Mouse (Mus musculus) A20 (cell line): Measurements from ENCODE around the gene Cryzl2.

Experiments used
- DNase-seq: peaks from one replicate; pipeline ENCODE4 v3.0.0-alpha.2; 2011; ENCODE audit warnings: low read depth, low spot score

Cryzl2 gene

GRCm38 (mm10) chr1:157458421-157459208 is at the start of gene Cryzl2:
Gene Cryzl2, plus strand, starts transcription at chr1:157458577.
- no peak for DNase-seq

DNA sequence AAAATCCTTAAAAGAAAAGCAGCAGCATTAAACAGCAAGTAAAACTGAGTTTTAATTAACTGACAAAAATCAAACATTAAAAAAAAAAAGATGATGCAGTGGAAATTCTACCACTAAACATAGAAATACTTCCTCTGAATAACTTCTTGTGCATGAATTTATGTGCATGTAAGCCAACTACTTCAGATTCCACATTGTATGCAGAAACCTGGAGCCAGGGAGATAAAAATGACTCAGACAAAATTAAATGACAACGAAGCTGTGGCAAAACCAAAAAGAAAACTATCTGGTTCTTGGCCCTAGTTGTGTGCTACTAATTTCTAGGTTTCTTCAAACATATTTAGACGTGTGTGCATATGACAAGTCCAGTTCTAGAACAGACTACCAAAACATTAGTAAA is 48.7 kb upstream of the Cryzl2 start:
- peak; percentile 4 for DNase-seq

- peak; percentile 26 for DNase-seq
These were observed 47.4 kb upstream of the Cryzl2 start for GRCm38 (mm10) chr1:157410937-157411336.

DNA sequence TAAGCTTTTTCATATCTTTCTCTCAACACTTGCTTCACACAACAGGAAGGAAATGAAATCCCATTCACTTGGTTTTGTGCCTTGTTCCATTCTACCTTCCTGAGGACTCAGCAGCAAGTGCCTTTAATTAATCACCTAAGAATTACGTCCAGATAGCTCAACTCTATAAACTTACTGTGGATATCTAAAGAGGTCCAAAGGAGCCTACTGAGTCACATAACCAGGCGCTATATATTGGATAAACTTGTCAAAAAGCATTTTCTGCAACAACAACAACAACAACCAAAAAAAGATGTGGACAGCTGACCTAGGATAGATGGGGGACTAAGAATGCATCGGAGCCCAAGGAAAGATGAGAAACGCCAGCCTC is 47.1 kb upstream of the Cryzl2 start:
- no peak for DNase-seq

- peak; percentile 56 for DNase-seq
These were observed 46.5 kb upstream of the Cryzl2 start for GRCm38 (mm10) chr1:157411711-157412380.

DNA sequence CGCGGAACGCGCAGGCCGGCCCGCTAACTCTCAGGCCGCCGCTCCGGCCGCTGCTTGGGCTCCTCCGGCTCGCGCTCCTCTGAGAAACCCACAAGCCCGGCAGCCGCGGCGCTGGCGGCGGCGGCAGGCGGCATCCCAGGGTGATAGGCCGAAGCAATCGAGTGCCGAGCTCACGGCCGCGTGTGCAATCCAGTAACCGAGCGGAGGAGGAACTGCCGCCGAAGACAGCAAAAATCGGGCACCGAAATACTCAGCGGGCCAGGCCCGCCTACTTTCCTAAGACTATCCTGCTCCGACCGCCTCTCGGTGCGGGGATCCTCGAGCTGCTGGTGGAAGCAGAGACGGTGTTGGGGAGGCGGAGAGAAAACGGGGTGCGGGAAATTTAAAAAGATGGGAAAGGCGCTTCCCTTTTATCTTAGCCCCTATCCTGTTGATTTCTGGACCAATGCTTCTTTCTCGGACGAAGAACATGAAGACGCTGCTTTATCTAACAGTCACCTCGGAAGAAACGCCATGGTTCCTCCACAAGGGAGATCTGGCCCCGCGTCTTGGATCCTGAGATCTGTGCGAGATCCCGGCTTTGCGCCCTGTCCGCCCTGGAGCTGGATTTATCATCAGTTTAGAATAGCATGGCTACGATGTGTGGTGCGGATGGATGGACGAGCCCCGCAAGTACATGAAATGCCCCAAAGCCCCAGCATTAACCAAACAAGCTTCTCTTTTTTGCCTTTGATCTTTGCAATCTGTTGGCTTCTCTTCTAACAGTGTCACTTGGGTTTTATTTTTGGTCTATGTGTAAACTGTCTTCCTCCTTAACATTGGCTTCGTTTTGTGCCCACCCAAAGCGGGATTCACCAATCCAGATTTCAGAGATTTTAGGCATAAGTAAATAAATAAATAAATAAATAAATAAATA is 45.7 kb upstream of the Cryzl2 start, which contains the start of gene Rasal2:
Gene Rasal2 (minus strand): TSS at position 142 of the 916 bp plus-strand sequence.
- peak; percentile 96 for DNase-seq

DNA sequence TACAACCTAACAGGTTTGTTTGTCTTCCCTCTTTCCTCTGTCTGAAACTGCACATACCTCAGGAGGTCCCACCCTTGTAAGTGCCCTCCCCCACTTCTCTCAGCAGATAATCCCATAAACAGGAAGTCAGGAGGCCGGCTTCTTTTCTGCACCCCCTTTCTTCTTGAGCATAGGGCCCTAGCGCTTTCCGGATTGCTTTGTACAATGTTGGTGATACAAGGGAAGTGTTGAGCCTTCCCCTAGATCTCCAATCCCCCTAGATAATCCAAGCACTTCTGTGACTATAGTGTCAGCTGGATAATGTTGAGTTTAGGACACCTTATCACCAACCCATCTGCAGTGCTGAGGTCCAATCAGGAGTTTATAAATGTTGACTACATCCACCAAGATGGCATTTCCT is 42.6 kb upstream of the Cryzl2 start:
- DNase-seq, result no peak

DNA sequence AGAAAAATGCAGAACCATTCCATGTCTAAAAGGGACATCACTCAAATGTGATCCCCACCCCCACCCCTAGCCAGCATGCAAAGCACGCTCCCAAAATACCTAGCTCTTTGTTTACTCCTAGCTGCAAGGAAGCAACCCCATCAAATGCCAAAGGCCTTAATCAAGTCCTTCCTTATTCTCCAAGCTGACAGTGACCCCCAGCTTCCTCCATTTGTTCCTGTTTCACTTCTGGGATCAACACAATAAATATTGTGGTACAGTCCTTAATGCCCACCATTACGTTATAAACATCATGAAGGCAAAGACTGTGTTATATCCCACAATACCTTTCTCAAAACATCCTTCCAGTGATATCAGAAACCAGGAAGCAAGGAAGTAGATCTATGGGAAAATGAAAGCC is 41.7 kb upstream of the Cryzl2 start:
- no peak for DNase-seq

- no peak for DNase-seq
These were observed 41.0 kb upstream of the Cryzl2 start for GRCm38 (mm10) chr1:157417414-157417813.

- DNase-seq, result no peak
These were observed 40.5 kb upstream of the Cryzl2 start for GRCm38 (mm10) chr1:157417861-157418260.

DNA sequence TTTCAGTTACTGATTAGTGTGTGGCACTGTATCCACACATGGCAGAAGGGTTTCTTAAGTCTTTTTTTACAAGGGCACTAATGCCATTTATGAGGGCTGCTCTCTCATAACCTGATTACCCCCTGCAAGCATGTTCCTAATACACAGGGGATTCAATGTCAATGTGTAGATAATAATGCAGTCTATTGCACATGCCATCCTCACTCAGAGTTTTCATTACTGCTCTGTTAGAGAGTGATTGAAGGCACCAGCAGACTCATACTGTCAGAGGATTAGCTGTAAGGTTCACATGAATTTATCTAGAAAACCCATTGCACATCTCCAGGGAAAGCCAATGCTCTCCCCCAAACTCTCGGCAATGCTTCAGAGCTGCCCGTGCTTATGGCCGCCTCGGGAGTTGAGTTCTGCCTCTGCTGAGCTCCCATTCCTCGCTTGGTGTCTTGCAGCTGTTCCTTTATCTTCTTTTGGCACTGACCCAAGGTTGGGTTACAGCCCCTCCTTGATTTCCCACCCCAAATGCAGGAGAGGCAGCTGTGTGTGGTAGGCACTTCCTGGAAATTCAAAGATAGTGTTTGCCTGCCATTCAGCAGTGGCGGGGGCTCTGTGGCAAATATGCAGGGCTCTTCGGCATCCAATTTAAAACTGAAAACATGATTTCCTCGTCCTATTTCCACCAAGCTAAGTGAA is 32.5 kb upstream of the Cryzl2 start:
- DNase-seq, result no peak

GRCm38 (mm10) chr1:157426933-157427332 is 31.4 kb upstream of the Cryzl2 start:
- no peak for DNase-seq

- no peak for DNase-seq
These were observed 30.8 kb upstream of the Cryzl2 start for GRCm38 (mm10) chr1:157427604-157428003.

DNA sequence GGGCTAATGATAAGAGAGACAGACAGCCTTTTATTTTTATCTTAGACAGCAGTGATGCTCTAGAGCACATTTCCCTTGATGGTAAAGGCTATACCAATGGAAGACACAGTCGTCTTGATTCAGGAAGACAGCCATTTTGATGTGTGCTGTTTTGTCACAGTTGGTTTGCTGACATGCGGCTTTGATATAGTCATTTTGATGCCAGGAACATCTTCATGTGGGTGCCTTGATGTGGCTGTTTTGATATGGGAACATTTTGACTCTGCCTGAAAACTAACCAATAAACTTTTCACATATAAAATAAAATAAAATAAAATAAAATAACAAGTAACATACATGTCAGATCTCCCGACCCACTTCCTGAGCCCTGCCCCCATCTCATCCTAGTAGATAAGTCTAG is 30.0 kb upstream of the Cryzl2 start:
- DNase-seq, result no peak

- DNase-seq, result no peak
These were observed 25.1 kb upstream of the Cryzl2 start for GRCm38 (mm10) chr1:157433316-157433715.

DNA sequence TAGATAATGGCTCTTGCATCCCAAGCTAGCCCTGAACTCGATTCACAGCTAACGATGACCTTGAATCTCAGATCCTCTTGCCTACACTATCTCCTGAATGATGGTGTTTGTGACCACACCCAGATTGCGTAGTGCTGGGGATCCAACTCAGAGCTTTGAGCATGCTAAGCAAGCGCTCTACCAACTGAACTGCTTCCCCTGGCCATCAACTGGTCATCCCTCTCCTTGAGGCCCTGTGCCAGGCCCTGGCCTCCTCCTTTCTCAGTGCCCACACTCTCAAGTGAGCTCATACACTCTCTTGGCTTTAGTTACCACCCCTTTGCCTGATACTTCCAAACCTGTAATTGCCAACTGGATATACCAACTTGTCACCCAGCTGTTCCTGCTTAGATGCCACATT is 24.0 kb upstream of the Cryzl2 start:
- no peak for DNase-seq

GRCm38 (mm10) chr1:157435926-157436325 is 22.5 kb upstream of the Cryzl2 start:
- no peak for DNase-seq

- no peak for DNase-seq
These were observed 20.1 kb upstream of the Cryzl2 start for GRCm38 (mm10) chr1:157438290-157438689.

DNA sequence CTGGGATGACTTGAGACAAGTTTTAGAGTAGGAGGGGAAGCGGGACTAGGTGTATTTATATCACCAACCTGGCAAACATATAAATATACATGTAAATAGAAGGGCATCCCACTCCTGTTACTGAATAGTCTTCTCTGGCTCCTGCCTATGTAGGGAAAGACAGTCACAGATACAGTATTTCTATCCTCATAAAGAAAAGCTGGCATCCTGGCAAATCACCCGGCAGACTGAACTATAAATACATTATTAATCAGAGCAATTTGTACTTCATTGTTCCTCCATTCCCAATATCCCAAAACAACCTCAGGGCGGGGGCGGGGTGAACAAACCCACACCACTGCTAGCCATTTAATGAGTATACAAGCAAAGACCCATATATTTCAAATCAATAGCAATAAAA is 19.3 kb upstream of the Cryzl2 start:
- DNase-seq, result no peak

DNA sequence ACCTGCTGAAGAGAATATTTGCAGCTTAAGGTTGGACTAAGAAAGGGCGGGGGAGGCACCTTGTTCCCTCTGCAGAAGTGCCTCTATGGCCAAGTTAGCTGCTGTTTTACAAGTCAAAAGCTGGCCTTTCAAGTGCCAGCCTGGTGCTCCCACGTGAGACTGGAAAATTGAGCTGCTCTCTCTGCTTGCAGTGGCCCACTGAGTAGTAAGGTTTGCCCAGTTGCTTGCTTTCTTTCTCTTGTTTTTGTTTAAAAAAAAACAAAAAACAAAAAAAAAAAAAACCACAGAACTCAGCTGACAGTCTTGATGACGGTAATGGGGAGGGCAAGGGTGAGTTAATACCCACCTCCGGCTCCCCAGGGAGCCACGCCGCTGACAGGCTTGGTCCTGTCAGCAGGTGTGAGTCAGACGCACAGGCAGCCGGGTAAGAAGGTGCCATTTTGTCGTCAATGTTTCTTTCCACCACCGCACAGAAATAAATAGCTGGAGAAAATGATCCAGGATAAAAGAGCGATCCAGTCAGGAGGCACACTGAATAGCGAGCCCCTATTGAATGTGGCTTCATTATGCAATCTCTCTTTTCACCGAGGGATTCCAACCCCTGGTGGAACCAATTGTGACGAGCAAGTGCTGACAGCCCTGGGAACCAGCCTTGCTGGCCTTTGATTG is 18.3 kb upstream of the Cryzl2 start:
- no peak for DNase-seq
